ENCODE assay signal across 26 mouse cellular contexts in the genomic region with DNA sequence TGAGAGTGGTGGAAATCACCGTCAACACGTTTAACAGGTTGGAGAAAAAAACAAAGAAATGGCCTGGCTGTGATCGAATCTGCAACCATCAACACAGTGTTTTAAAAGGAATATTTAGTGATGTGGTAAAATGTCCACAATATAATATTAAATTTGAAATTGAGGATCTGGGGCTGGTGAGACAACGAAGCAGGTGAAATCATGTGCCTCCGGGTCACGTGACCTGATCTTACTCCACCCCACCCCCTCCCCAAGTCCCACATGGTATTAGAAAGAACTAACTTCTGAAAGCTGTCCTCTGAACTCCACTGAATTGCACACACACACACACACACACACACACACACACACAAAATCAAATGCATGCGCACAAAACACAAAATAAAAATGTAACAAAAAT.
"Had no signal": no experiment of that assay in that cellular context is flagged by ENCODE, and none has a peak within 500 bp of the region (broad histone marks: within the 10 kb centered on the region; RNA-seq: fewer than 3 reads in every experiment).

No protein-coding gene starts in this region.

- ATAC-seq: forebrain, embryonic 13.5 days; forebrain, embryonic 14.5 days; forebrain, embryonic 15.5 days; forebrain, embryonic 16.5 days; forebrain, postnatal 0 days had no signal

- H3K9ac ChIP-seq: embryonic facial prominence, embryonic 12.5 days; embryonic facial prominence, embryonic 13.5 days; embryonic facial prominence, embryonic 15.5 days; forebrain, embryonic 12.5 days; forebrain, embryonic 13.5 days; forebrain, embryonic 15.5 days; forebrain, postnatal 0 days had no signal

- DNase-seq: cerebellum, adult 9-10 months; cerebellum, adult 9-11 months; cerebellum, postnatal 10 days; cerebellum, postnatal 14 days; cerebellum, postnatal 25 days; cerebellum, postnatal 36 days; embryo, embryonic 11 days; forebrain, postnatal 0 days; gastrocnemius, adult 2 months; gastrocnemius, postnatal 10 days; gastrocnemius, postnatal 14 days; gastrocnemius, postnatal 25 days; gastrocnemius, postnatal 36 days; heart, adult 18-20 months; heart, adult 2 months had no signal

- H3K36me3 ChIP-seq: embryonic facial prominence, embryonic 10.5 days; embryonic facial prominence, embryonic 12.5 days; embryonic facial prominence, embryonic 13.5 days; embryonic facial prominence, embryonic 15.5 days; forebrain, embryonic 10.5 days; forebrain, embryonic 12.5 days; forebrain, embryonic 15.5 days had no signal

- H3K9me3 ChIP-seq: embryonic facial prominence, embryonic 10.5 days; embryonic facial prominence, embryonic 12.5 days; embryonic facial prominence, embryonic 13.5 days; embryonic facial prominence, embryonic 15.5 days; forebrain, embryonic 10.5 days; forebrain, embryonic 12.5 days; forebrain, embryonic 13.5 days; forebrain, embryonic 15.5 days had no signal

- H3K4me3 ChIP-seq: embryonic facial prominence, embryonic 10.5 days; embryonic facial prominence, embryonic 12.5 days; embryonic facial prominence, embryonic 13.5 days; embryonic facial prominence, embryonic 15.5 days; erythroblast, embryonic 14.5 days; forebrain, embryonic 10.5 days; forebrain, embryonic 12.5 days; forebrain, embryonic 13.5 days; forebrain, embryonic 15.5 days; gastrocnemius, adult 2 months; heart, adult 2 months had no signal

- H3K4me2 ChIP-seq: embryonic facial prominence, embryonic 12.5 days; embryonic facial prominence, embryonic 13.5 days; embryonic facial prominence, embryonic 15.5 days; forebrain, embryonic 12.5 days; forebrain, embryonic 13.5 days; forebrain, embryonic 15.5 days had no signal

- H3K27ac ChIP-seq: embryonic facial prominence, embryonic 10.5 days; embryonic facial prominence, embryonic 12.5 days; embryonic facial prominence, embryonic 13.5 days; embryonic facial prominence, embryonic 15.5 days; forebrain, embryonic 10.5 days; forebrain, embryonic 12.5 days; forebrain, embryonic 13.5 days; forebrain, embryonic 15.5 days; gastrocnemius, adult 2 months; heart, adult 2 months had no signal

- H3K27me3 ChIP-seq: embryonic facial prominence, embryonic 12.5 days; embryonic facial prominence, embryonic 13.5 days; embryonic facial prominence, embryonic 15.5 days had no signal
